Mouse (Mus musculus) cortical plate, adult 2 months (tissue): ENCODE data around the gene Eif4g3.

Experiments used
- CTCF ChIP-seq: fragments of 200-500 bp; IDR thresholded peaks from 2 replicates; pipeline ENCODE4 v1.5.1; 2011; ENCODE audit warnings: mild to moderate bottlenecking, control low read depth, low read length; ENCODE audit not compliant: insufficient read depth; ENCODE audit errors: extremely low read depth
- POLR2A ChIP-seq: fragments of 200-500 bp; IDR thresholded peaks from 2 replicates; pipeline ENCODE4 v1.6.1; 2011; ENCODE audit warnings: mild to moderate bottlenecking, low read length, control low read depth; ENCODE audit not compliant: insufficient read depth; ENCODE audit errors: extremely low read depth

GRCm38 (mm10) chr4:137995399-137995798, 2.6 kb downstream of the Eif4g3 start:
- no peak for TF ChIP-seq CTCF
- TF ChIP-seq POLR2A, result peak; percentile 39; the same call in 1 of the 2 replicates
